Comparison of ENCODE assay signal across 20 mouse cellular contexts in genomic region chr4:22263903-22264302, GRCm38 (mm10).
DNase-seq lines count a peak whose midpoint lies in the region; ATAC-seq and TF ChIP-seq lines count a peak whose summit lies in the region.
"Had no signal": no experiment of that assay in that cellular context is flagged by ENCODE, and none has a peak within 500 bp of the region (broad histone marks: within the 10 kb centered on the region; RNA-seq: fewer than 3 reads in every experiment).

No protein-coding gene starts in this region.

- no peak overlapping the region for H3K9ac ChIP-seq in liver, adult 2 months (ENCODE audit: low read depth, low read length)
- no peak overlapping the region for H3K9ac ChIP-seq in liver, postnatal 0 days (replicated peaks)
- no peak overlapping the region for H3K9ac ChIP-seq in forebrain, postnatal 0 days
- H3K9ac ChIP-seq: limb, embryonic 15.5 days; lung, embryonic 15.5 days had no signal

- peak; percentile 7 to 29 for DNase-seq in cerebellum, postnatal 10 days
- DNase-seq in liver, adult 2 months (ENCODE audit: extremely low read depth, low read depth, low spot score), result peak; percentile 41
- no peak for DNase-seq in liver, postnatal 0 days
- DNase-seq in forebrain, postnatal 0 days, result peak; percentile 20
- DNase-seq in retina, postnatal 1 day, result peak; percentile 83
- DNase-seq in adrenal gland, postnatal 4 days (ENCODE audit: low spot score in 2 of 2), result no peak
- no peak for DNase-seq in layer of hippocampus, adult 2 months (ENCODE audit: low spot score in 2 of 2)
- DNase-seq: cerebellum, postnatal 36 days; gastrocnemius, postnatal 14 days; heart, postnatal 4 days; layer of hippocampus, adult 9-11 months; thymus, adult 2 months had no signal

- 70% methylated on average over 6 of the region's 6 CpGs for WGBS in liver, adult 2 months
- 65% methylated on average over 6 of the region's 6 CpGs for WGBS in liver, postnatal 0 days (ENCODE audit: insufficient replicate concordance)
- WGBS in forebrain, postnatal 0 days, result 12% methylated on average over 6 of the region's 6 CpGs

- no peak overlapping the region for H3K4me2 ChIP-seq in liver, postnatal 0 days (ENCODE audit: low read depth, low read length)
- H3K4me2 ChIP-seq in forebrain, postnatal 0 days (ENCODE audit: low read depth), result no peak overlapping the region
- H3K4me2 ChIP-seq: heart, embryonic 11.5 days; limb, embryonic 15.5 days; lung, embryonic 15.5 days had no signal

- H3K79me2 ChIP-seq in liver, adult 2 months (ENCODE audit: control insufficient read depth, insufficient read depth, low read length), result no peaks in the 10 kb centered on the region

- no peak for ATAC-seq in cerebellum, adult (ENCODE audit: insufficient number of reproducible peaks, low FRiP score, low TSS enrichment)
- no peak for ATAC-seq in liver, postnatal 0 days
- ATAC-seq in forebrain, postnatal 0 days, result peak; percentile 38; the same call in 1 of the 2 replicates
- ATAC-seq: intestine, embryonic 16.5 days had no signal

- H3K36me3 ChIP-seq in liver, adult 2 months (ENCODE audit: control insufficient read depth, insufficient read depth, low read length), result no peaks in the 10 kb centered on the region
- no peaks in the 10 kb centered on the region for H3K36me3 ChIP-seq in liver, postnatal 0 days (replicated peaks; ENCODE audit: insufficient read depth, low read length)
- H3K36me3 ChIP-seq in forebrain, postnatal 0 days (ENCODE audit: insufficient read depth), result no peaks in the 10 kb centered on the region
- H3K36me3 ChIP-seq: limb, embryonic 15.5 days; lung, embryonic 15.5 days had no signal

- H3K4me1 ChIP-seq in liver, adult 2 months (ENCODE audit: control insufficient read depth, insufficient read depth, low read length), result no peaks in the 10 kb centered on the region
- no peaks in the 10 kb centered on the region for H3K4me1 ChIP-seq in liver, postnatal 0 days (ENCODE audit: insufficient read depth)
- H3K4me1 ChIP-seq in forebrain, postnatal 0 days (ENCODE audit: insufficient read depth), result no peaks in the 10 kb centered on the region
- H3K4me1 ChIP-seq: limb, embryonic 15.5 days; lung, embryonic 15.5 days; megakaryocyte, embryonic 14.5 days had no signal

- no peaks in the 10 kb centered on the region for H3K9me3 ChIP-seq in liver, postnatal 0 days (ENCODE audit: low read length)
- H3K9me3 ChIP-seq in forebrain, postnatal 0 days (ENCODE audit: low read length), result no peaks in the 10 kb centered on the region
- H3K9me3 ChIP-seq: limb, embryonic 15.5 days; lung, embryonic 15.5 days had no signal

- TF ChIP-seq CTCF in liver, adult 2 months (IDR thresholded peaks at IDR 0.05; ENCODE audit: low read depth, low read length), result no peak
- TF ChIP-seq CTCF in liver, postnatal 0 days (IDR thresholded peaks at IDR 0.05; ENCODE audit: low read depth), result no peak
- no peak for TF ChIP-seq CTCF in forebrain, postnatal 0 days (IDR thresholded peaks at IDR 0.05; ENCODE audit: low read depth)
- TF ChIP-seq CTCF in layer of hippocampus, adult 2 months (conservative IDR thresholded peaks at IDR 0.05), result no peak

- H3K27me3 ChIP-seq in liver, adult 2 months (ENCODE audit: control insufficient read depth, insufficient read depth, low read length), result 0 out of 2 replicates have a peak, but pooled peaks cover 2% of the 10 kb centered on the region
- no peaks in the 10 kb centered on the region for H3K27me3 ChIP-seq in liver, postnatal 0 days (ENCODE audit: insufficient read depth, low read length)
- no peaks in the 10 kb centered on the region for H3K27me3 ChIP-seq in forebrain, postnatal 0 days (ENCODE audit: insufficient read depth, low read length)
- H3K27me3 ChIP-seq: limb, embryonic 15.5 days; lung, embryonic 15.5 days; megakaryocyte, embryonic 14.5 days had no signal

- no peak for TF ChIP-seq EP300 in liver, postnatal 0 days (IDR thresholded peaks at IDR 0.05; ENCODE audit: low read depth)

- no peak overlapping the region for H3K4me3 ChIP-seq in liver, adult 2 months (ENCODE audit: insufficient read depth, low read depth, low read length)
- no peak overlapping the region for H3K4me3 ChIP-seq in liver, postnatal 0 days (ENCODE audit: low read depth, low read length)
- no peak overlapping the region for H3K4me3 ChIP-seq in forebrain, postnatal 0 days (ENCODE audit: low read depth, low read length)
- no peak overlapping the region for H3K4me3 ChIP-seq in layer of hippocampus, adult 2 months
- H3K4me3 ChIP-seq: erythroblast, embryonic 14.5 days; limb, embryonic 15.5 days; lung, embryonic 15.5 days; megakaryocyte, embryonic 14.5 days; myocyte had no signal

- TF ChIP-seq POLR2A in liver, adult 2 months (IDR thresholded peaks at IDR 0.05; ENCODE audit: extremely low read depth, insufficient read depth, low read length), result no peak

- H3K27ac ChIP-seq in liver, adult 2 months (replicated peaks; ENCODE audit: insufficient read depth, low read depth, low read length), result no peak overlapping the region
- H3K27ac ChIP-seq in liver, postnatal 0 days (ENCODE audit: low read depth), result no peak overlapping the region
- no peak overlapping the region for H3K27ac ChIP-seq in forebrain, postnatal 0 days (ENCODE audit: low read depth, low read length)
- H3K27ac ChIP-seq in layer of hippocampus, adult 2 months, result no peak overlapping the region
- H3K27ac ChIP-seq: limb, embryonic 15.5 days; lung, embryonic 15.5 days had no signal

Comparison
In these comparisons a context has a peak if more than half of its experiments do, and no peak if none do; other contexts are left out.
1. DNase-seq: peak in cerebellum, postnatal 10 days (2 of 2), liver, adult 2 months (single experiment), forebrain, postnatal 0 days (single experiment) and retina, postnatal 1 day (single experiment); none in liver, postnatal 0 days (single experiment), adrenal gland, postnatal 4 days (0 of 2) and layer of hippocampus, adult 2 months (0 of 2).